Mouse (Mus musculus): ENCODE measurements around the gene Gcsh.

The Gcsh gene

GRCm38 (mm10) chr8:116978631-116979256, 14.6 kb downstream of the Gcsh start, which contains the start of gene 1700030J22Rik:
Gene 1700030J22Rik, minus strand, starts transcription at chr8:116978959.
- DNase-seq (ENCODE audit: low read depth in 1 of 2, low spot score in 2 of 2) = peak; percentile 94 to 98

GRCm38 (mm10) chr8:116978052-116978451, 15.3 kb downstream of the Gcsh start:
- no peak for DNase-seq (ENCODE audit: low read depth in 1 of 2, low spot score in 2 of 2)

DNA sequence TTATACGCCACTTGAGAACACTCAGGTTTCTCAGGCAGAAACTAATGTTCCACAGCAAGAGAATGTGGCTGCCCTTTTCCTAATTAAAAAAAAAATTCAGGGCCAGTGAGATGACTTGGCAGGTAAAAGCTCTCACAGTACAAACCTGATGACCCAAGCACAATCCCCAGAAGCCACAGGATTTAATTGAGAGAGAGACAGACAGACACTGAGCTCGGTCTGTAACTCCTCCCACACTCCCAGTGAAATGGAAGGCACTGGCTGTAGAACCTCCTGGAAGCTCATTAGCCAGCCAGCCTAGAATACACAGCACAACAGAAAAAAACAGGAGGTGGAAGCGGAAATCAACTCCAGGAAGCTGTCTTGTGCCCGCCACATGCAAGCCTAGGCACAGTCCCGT, 17.7 kb downstream of the Gcsh start:
- DNase-seq (ENCODE audit: low read depth in 1 of 2, low spot score in 2 of 2) = no peak

GRCm38 (mm10) chr8:116975066-116975465, 18.3 kb downstream of the Gcsh start:
- no peak for DNase-seq (ENCODE audit: low read depth in 1 of 2, low spot score in 2 of 2)

- no peak for DNase-seq (ENCODE audit: low read depth in 1 of 2, low spot score in 2 of 2)
These were observed 23.8 kb downstream of the Gcsh start for GRCm38 (mm10) chr8:116969531-116969930.

DNA sequence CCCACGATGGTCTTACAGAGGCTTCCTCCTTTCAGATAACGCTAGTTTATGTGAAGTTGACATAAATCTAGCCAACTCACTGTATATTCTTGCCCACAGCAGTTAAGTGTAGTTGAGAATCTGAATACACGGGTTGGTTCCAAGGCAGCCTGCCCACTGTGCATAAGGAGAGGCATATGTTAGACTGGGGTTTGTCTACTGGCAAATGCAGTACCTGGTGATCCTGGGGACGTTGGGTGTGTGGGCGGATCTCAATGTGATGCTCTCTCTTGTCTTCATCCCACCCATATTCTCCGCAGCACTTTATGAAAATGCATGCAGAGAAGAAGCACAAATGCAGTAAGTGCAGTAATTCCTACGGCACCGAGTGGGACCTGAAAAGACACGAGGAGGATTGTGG, 38.9 kb downstream of the Gcsh start:
- DNase-seq (ENCODE audit: low read depth in 1 of 2, low spot score in 2 of 2) = no peak

DNA sequence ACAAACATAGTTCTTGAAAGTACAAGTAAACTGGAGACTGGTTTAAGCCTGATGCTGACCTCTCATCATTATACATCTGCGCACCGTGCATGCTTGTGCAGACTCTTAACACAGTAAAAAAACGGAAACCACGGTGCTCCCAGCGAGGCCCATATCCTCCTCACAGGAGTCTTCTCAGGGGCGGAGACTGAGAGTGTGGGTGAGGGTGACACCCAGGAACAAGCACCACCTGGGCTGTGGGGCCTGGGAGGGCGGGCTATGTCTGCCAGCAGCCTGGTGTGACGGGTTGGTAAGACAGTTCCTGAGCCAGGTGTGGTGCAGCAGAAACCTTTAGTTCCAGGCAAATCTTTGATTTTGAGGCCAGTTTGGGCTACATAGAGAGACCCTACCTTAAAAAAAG, 40.9 kb downstream of the Gcsh start:
- no peak for DNase-seq (ENCODE audit: low read depth in 1 of 2, low spot score in 2 of 2)

DNA sequence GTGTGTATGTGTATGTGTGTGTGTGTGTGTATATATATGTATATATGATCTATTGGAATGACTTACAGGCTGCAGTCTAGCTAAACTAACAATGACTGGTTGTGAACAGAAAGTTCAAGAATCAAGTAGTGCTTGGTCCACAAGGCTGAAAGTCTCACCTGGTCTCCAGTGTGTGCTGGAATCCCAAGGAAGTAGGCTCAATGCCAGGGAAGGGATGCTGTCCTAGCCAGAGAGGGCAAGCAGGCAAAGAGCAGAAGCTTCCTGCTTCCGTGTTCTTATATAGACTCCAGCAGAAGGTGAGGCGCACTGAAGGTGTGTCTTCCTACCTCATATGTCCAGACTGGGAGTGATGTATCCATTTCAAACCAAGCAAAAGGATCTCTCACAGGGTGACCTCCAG, 41.6 kb downstream of the Gcsh start:
- no peak for DNase-seq (ENCODE audit: low read depth in 1 of 2, low spot score in 2 of 2)

DNA sequence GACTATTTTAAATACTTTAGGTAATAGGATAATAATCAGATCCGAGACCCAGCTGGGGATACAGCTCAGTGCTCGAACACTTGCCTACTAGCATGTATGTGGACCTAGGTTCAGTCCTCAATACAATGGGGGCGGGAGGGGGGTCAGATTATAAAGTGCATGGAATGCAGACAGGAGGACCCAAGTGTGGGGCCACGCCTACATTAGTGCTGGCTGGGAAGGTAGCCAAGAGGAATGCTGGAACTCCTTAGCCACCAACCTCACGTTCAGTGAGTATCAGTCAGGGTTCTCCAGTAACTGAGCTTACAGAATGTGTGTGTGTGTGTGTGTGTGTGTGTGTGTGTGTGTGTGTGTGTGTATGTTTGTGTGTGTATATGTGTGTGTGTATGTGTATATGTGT, 42.0 kb downstream of the Gcsh start:
- no peak for DNase-seq (ENCODE audit: low read depth in 1 of 2, low spot score in 2 of 2)

GRCm38 (mm10) chr8:116947589-116947988, 45.7 kb downstream of the Gcsh start:
- no peak for DNase-seq (ENCODE audit: low read depth in 1 of 2, low spot score in 2 of 2)

GRCm38 (mm10) chr8:116946851-116947250, 46.5 kb downstream of the Gcsh start:
- DNase-seq (ENCODE audit: low read depth in 1 of 2, low spot score in 2 of 2) = no peak

DNA sequence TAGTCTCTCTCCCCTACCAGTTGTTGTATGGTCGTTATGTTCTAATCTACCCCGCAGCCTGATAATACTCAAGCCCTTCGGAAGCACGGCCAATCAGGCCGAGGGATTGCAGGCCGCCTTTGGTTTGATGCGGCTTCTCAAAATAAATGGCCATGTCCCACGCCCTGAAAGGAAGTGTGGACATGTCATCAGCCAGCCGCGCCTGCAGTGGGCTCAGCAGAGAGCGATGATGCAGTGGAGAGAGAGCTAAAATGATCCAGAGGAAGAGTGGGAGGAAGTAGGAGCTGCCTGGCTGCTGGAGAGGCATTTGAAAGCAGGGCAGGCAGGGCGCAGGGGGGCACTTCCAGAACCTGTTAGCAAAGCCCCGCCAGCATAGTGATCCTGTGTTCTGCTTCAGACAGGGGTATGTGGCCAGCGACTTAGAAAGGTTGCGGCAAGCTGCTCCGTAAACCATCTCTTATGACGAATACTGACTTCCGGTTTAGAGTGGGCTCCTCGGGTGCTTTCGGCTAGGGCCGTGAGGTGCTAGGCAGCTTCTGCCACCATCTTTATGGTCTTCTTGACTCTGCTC, 47.0 kb downstream of the Gcsh start:
- peak in 1 of 2 experiments; percentile 14 for DNase-seq (ENCODE audit: low read depth in 1 of 2, low spot score in 2 of 2)

- DNase-seq (ENCODE audit: low read depth in 1 of 2, low spot score in 2 of 2) = no peak
These were observed 48.0 kb downstream of the Gcsh start for GRCm38 (mm10) chr8:116945169-116945910.

GRCm38 (mm10) chr8:116944385-116944696, 49.0 kb downstream of the Gcsh start:
- DNase-seq (ENCODE audit: low read depth in 1 of 2, low spot score in 2 of 2) = no peak

DNA sequence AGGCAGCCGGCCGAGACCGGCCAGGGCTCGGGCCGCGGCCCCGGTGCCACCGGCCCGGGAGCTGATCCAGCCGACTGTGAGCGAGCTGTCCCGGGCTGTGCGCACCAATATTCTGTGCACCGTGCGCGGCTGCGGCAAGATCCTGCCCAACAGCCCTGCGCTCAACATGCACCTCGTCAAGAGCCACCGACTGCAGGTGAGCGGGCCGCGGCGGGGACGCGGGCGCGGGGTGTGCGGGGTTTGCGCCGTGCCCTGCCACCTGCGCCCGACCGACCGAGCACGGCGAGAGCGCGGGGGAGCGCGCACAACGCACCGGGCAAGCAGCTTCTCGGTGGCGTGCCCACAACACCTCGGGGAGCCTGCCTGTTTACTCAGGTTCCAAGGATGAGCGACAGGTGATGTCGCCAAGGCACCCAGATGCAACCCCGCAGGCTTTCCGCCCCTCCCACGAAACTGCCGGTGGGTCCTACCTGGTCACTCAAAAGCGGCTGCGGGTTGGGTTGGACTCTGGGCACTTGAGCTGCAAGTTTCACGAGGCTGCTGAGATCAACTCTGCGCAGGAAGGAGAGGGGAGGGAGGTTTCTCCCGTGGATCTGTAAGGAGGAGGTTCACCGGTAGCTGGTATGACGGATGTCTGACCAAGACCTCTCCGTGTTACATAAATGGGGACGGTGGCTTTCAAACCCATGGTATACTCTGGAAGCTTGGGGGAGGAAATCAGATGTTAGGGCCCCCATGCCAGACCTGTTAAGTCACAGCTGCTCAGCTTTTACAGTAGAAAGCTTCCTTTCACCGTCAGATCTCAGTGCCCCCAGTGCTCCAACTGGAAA, 49.6 kb downstream of the Gcsh start:
- no peak for DNase-seq (ENCODE audit: low read depth in 1 of 2, low spot score in 2 of 2)

DNA sequence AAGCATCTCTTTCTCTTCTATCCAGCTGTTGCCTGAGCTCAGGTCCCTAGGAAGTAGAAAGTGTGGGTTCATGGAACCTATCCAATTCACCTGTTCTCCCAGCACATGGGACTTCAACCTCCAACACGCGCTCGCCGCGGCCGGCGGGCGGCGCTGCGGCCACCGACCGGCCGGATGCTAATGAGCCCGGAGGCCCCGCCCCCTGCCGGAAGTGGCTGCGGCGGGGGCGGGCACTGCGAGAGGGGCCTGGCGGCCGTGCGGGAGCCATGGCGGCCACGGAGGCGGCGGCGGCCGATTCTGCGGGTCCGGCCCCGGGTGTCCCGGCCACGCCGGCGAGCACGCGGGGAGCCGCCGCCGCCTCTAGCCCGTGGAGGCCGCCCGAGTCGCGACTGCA, 50.2 kb downstream of the Gcsh start, which contains the start of gene Atmin:
Gene Atmin, plus strand, starts transcription at position 233 of the 394 bp plus-strand sequence.
- DNase-seq (ENCODE audit: low read depth in 1 of 2, low spot score in 2 of 2) = peak in 1 of 2 experiments; percentile 71

GRCm38 (mm10) chr8:116942284-116943058, 50.9 kb downstream of the Gcsh start:
- DNase-seq (ENCODE audit: low read depth in 1 of 2, low spot score in 2 of 2) = no peak

DNA sequence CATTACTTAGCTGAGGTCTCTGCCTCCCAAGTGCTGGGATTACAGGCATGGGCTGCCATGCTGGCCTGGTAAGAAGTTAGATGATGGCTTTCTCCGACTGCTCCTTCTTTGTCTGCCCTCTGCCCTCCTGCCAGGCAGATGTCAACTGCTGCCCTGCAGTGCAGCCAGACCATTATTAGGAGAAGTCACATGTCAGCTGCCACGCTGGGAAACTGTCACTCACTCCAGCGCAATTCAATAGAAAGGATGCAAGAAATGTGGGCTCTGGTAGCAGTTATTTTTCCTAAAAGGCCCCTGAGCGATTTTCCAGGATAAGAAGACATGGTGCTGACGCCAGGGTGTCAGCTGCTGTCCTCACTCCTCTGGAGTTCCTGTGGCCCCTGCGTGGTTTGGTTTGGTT, 57.8 kb downstream of the Gcsh start:
- no peak for DNase-seq (ENCODE audit: low read depth in 1 of 2, low spot score in 2 of 2)

DNA sequence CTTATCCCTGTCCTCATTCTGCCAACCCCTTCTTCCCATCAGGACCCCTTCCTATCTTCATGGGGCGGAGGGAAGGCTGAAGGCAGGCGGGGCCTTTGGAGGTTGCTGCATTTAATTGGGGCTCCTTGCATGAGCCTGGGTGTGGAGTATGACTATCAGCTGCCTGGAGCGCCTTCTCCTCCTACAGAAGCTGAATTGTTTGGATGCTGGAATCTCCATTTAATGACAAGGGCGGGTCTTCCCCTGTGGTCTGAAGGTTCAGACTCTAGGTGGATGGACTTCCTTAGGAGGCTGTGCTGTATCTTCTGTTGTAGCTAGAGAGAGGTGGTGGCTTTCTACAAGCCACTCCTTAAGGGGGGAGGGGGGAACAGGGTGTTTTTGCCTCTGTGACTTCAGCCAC, 58.4 kb downstream of the Gcsh start:
- DNase-seq (ENCODE audit: low read depth in 1 of 2, low spot score in 2 of 2) = no peak
